26 mouse cellular contexts compared by ENCODE assay signal in genomic region chr15:80607970-80608369, GRCm38 (mm10). TPM values are rescaled to one million over a fixed set of nuclear protein-coding genes. Genes with fewer than 3 reads are reported as not detected.
DNase-seq lines count a peak whose midpoint lies in the region; ATAC-seq and TF ChIP-seq lines count a peak whose summit lies in the region.
"Had no signal": no experiment of that assay in that cellular context is flagged by ENCODE, and none has a peak within 500 bp of the region (broad histone marks: within the 10 kb centered on the region; RNA-seq: fewer than 3 reads in every experiment).

No protein-coding gene starts in this region.

- peak overlapping the region; percentile 46 for H3K27ac ChIP-seq in thymus, adult 2 months (ENCODE audit: control insufficient read depth, insufficient read depth, low read length)
- no peak overlapping the region for H3K27ac ChIP-seq in limb, embryonic 14.5 days (replicated peaks; ENCODE audit: low read depth, low read length)
- H3K27ac ChIP-seq: forebrain, embryonic 10.5 days; forebrain, embryonic 13.5 days; heart, embryonic 15.5 days; hindbrain, embryonic 12.5 days; hindbrain, embryonic 15.5 days had no signal

- H3K4me3 ChIP-seq in thymus, adult 2 months (ENCODE audit: control insufficient read depth, insufficient read depth, low read length), result no peak overlapping the region
- no peak overlapping the region for H3K4me3 ChIP-seq in limb, embryonic 14.5 days (replicated peaks; ENCODE audit: low read length)
- H3K4me3 ChIP-seq: forebrain, embryonic 10.5 days; forebrain, embryonic 13.5 days; heart, embryonic 12.5 days; heart, embryonic 15.5 days; hindbrain, embryonic 12.5 days; hindbrain, embryonic 15.5 days had no signal

- no peak overlapping the region for H3K4me2 ChIP-seq in limb, embryonic 14.5 days (replicated peaks; ENCODE audit: low read depth, low read length, severe bottlenecking)
- H3K4me2 ChIP-seq: forebrain, embryonic 13.5 days; heart, embryonic 12.5 days; heart, embryonic 15.5 days; hindbrain, embryonic 12.5 days; hindbrain, embryonic 15.5 days had no signal

- WGBS in thymus, adult 2 months, result 34% methylated on average over 3 of the region's 3 CpGs
- 45% methylated on average over 3 of the region's 3 CpGs for WGBS in limb, embryonic 14.5 days

- TF ChIP-seq POLR2A in thymus, adult 2 months (IDR thresholded peaks at IDR 0.05; ENCODE audit: control insufficient read depth, extremely low read depth, insufficient read depth, low read length, poor library complexity), result no peak
- no peak for TF ChIP-seq POLR2A in limb, embryonic 14.5 days (IDR thresholded peaks at IDR 0.05; ENCODE audit: borderline replicate concordance, extremely low read depth, insufficient read depth, insufficient read length)

- TF ChIP-seq CTCF in thymus, adult 2 months (IDR thresholded peaks at IDR 0.05; ENCODE audit: borderline replicate concordance, control insufficient read depth, extremely low read depth, insufficient read depth, low read length, poor library complexity), result no peak

- peak; percentile 46 for DNase-seq in CD4-positive, CD25-positive, alpha-beta regulatory T cell, adult 2 months (ENCODE audit: low read depth, low spot score)
- DNase-seq in thymus, adult 2 months, result peak; percentile 45
- no peak for DNase-seq in thymus, postnatal 0 days (ENCODE audit: low spot score)
- DNase-seq in limb, embryonic 14.5 days (ENCODE audit: low spot score), result no peak
- no peak for DNase-seq in right cerebral cortex, postnatal 4 days
- DNase-seq in kidney, adult 18-20 months, result no peak
- DNase-seq: adrenal gland, adult 8-10 months; adrenal gland, postnatal 25 days; cerebellum, adult 11-12 months; cerebellum, adult 8-10 months; cerebellum, postnatal 10 days; cerebellum, postnatal 36 days; gastrocnemius, postnatal 25 days; heart, adult 18-20 months had no signal

- H3K4me1 ChIP-seq in thymus, adult 2 months (replicated peaks; ENCODE audit: control insufficient read depth, insufficient read depth, low read length), result peaks cover 57% of the 10 kb centered on the region
- 0 out of 2 replicates have a peak, but pooled peaks cover 6% of the 10 kb centered on the region for H3K4me1 ChIP-seq in limb, embryonic 14.5 days (ENCODE audit: control insufficient read depth, insufficient read depth, low read length)
- H3K4me1 ChIP-seq: heart, embryonic 12.5 days; heart, embryonic 15.5 days; hindbrain, embryonic 15.5 days had no signal

- ATAC-seq in CD4-positive, CD25-positive, alpha-beta regulatory T cell, adult 4 months, result no peak
- peak; percentile 22 for ATAC-seq in activated CD4-positive, CD25-positive, alpha-beta regulatory T cell, adult 4 months
- 0 out of 2 replicates have a peak, but pooled peaks have one; percentile 37 for ATAC-seq in limb, embryonic 14.5 days (ENCODE audit: low FRiP score, low read depth)
- ATAC-seq: forebrain, embryonic 13.5 days; forebrain, embryonic 16.5 days had no signal

- no peak overlapping the region for H3K9ac ChIP-seq in limb, embryonic 14.5 days (ENCODE audit: low read depth, low read length, severe bottlenecking)
- H3K9ac ChIP-seq: forebrain, embryonic 13.5 days; heart, embryonic 12.5 days; heart, embryonic 15.5 days; hindbrain, embryonic 12.5 days; hindbrain, embryonic 15.5 days had no signal

- peaks cover 10% of the 10 kb centered on the region; the same call in 1 of the 2 replicates for H3K36me3 ChIP-seq in thymus, adult 2 months (ENCODE audit: control insufficient read depth, insufficient read depth, low read length)
- no peaks in the 10 kb centered on the region for H3K36me3 ChIP-seq in limb, embryonic 14.5 days (ENCODE audit: control insufficient read depth, insufficient read depth, low read length)
- H3K36me3 ChIP-seq: forebrain, embryonic 10.5 days; heart, embryonic 12.5 days; heart, embryonic 15.5 days; hindbrain, embryonic 12.5 days; hindbrain, embryonic 15.5 days had no signal

- no peaks in the 10 kb centered on the region for H3K9me3 ChIP-seq in limb, embryonic 14.5 days (ENCODE audit: control insufficient read depth, low read length)
- H3K9me3 ChIP-seq: forebrain, embryonic 10.5 days; heart, embryonic 12.5 days; heart, embryonic 15.5 days; hindbrain, embryonic 12.5 days; hindbrain, embryonic 15.5 days had no signal

- no peaks in the 10 kb centered on the region for H3K27me3 ChIP-seq in thymus, adult 2 months (ENCODE audit: control insufficient read depth, insufficient read depth, low read length)
- H3K27me3 ChIP-seq in limb, embryonic 14.5 days (ENCODE audit: control insufficient read depth, insufficient read depth, low read length), result no peaks in the 10 kb centered on the region
- H3K27me3 ChIP-seq: forebrain, embryonic 13.5 days; heart, embryonic 12.5 days; hindbrain, embryonic 12.5 days; hindbrain, embryonic 15.5 days had no signal

RNA-seq across cellular contexts. Expression of gene Grap2, which starts 35.6 kb away (rescaled TPM):
- polyA plus RNA-seq in CD4-positive, CD25-positive, alpha-beta regulatory T cell, adult 4 months (2017; shearing (Covaris generic)), result 10 to 100 TPM; 37.7 to 55.0 TPM
- 139 and 162 TPM in 2 replicates for polyA plus RNA-seq in thymus, adult 2 months (2012; rRNA removed)
- 90.8 and 112 TPM in 2 replicates for polyA plus RNA-seq in thymus, postnatal 0 days (2015; fragmentation: Nextera tagmentation; extraction: Ambion mirVana)
- polyA plus RNA-seq in activated CD4-positive, CD25-positive, alpha-beta regulatory T cell, adult 4 months (2017; shearing (Covaris generic)), result 10 to 100 TPM; 43.4 to 46.5 TPM
- 0.36 and 0.90 TPM in 2 replicates for polyA plus RNA-seq in limb, embryonic 14.5 days (2012; rRNA removed)
- polyA plus RNA-seq in limb, embryonic 14.5 days (2014; fragmentation: Nextera tagmentation; extraction: Ambion mirVana), result 0.15 and 1.2 TPM in 2 replicates
- polyA plus RNA-seq: forebrain, embryonic 16.5 days had no signal

RNA-seq across cellular contexts. Expression of gene Enthd1, which starts 43.0 kb away (rescaled TPM):
- under 1 TPM in 1 of 2 experiments, not detected in 1; 0.24 TPM for polyA plus RNA-seq in CD4-positive, CD25-positive, alpha-beta regulatory T cell, adult 4 months (2017; shearing (Covaris generic))
- 0.09 TPM in 2 replicates for polyA plus RNA-seq in thymus, adult 2 months (2012; rRNA removed)
- polyA plus RNA-seq in thymus, postnatal 0 days (2015; fragmentation: Nextera tagmentation; extraction: Ambion mirVana), result 0.17 and 0.33 TPM in 2 replicates
- under 1 TPM in 1 of 2 experiments, not detected in 1; 0.38 TPM for polyA plus RNA-seq in activated CD4-positive, CD25-positive, alpha-beta regulatory T cell, adult 4 months (2017; shearing (Covaris generic))
- 0.04 TPM in 2 replicates for polyA plus RNA-seq in limb, embryonic 14.5 days (2012; rRNA removed)
- polyA plus RNA-seq in limb, embryonic 14.5 days (2014; fragmentation: Nextera tagmentation; extraction: Ambion mirVana), result not detected in 2 replicates
- polyA plus RNA-seq: brain, embryonic 14.5 days; cortical plate, adult 2 months; embryonic facial prominence, embryonic 11.5 days; forebrain, embryonic 10.5 days; forebrain, embryonic 13.5 days; forebrain, embryonic 16.5 days; heart, embryonic 12.5 days; heart, embryonic 15.5 days; hindbrain, embryonic 12.5 days; hindbrain, embryonic 15.5 days had no signal

Comparison
In these comparisons a context has a peak if more than half of its experiments do, and no peak if none do; other contexts are left out.
1. DNase-seq: peak in CD4-positive, CD25-positive, alpha-beta regulatory T cell, adult 2 months (single experiment) and thymus, adult 2 months (single experiment); none in thymus, postnatal 0 days (single experiment), limb, embryonic 14.5 days (single experiment), right cerebral cortex, postnatal 4 days (single experiment) and kidney, adult 18-20 months (single experiment).
2. RNA of gene Grap2, which starts 35.6 kb away (polyA plus RNA-seq): 139 to 162 TPM in thymus, adult 2 months, 90.8 to 112 TPM in thymus, postnatal 0 days, 37.7 to 55.0 TPM in CD4-positive, CD25-positive, alpha-beta regulatory T cell, adult 4 months and 43.4 to 46.5 TPM in activated CD4-positive, CD25-positive, alpha-beta regulatory T cell, adult 4 months; 0.15 to 1.2 TPM in limb, embryonic 14.5 days; every median in the first group is over 10 times any median in the second.